Mouse (Mus musculus) left cerebral cortex, postnatal 36 days (tissue): ENCODE measurements around the gene Tom1l2. TPM values are rescaled to one million over a fixed set of nuclear protein-coding genes. Genes with fewer than 3 reads are reported as not detected.

ENCODE experiments used
- DNase-seq, 2 experiments: peaks; one replicate each; pipeline ENCODE4 v3.0.0; 2021 to 2022; ENCODE audit warnings: low spot score in 2 of 2, mixed read lengths in 1 of 2
- intact Hi-C: fragments of 180-260 bp; cut with DNase I; formaldehyde crosslinking; loops from one replicate; pipeline ENCODE4 v1.15.1; 2025
- total RNA-seq, 2 experiments: library from RNA; stranded (reverse); gene quantifications; 2 replicates each; pipeline ENCODE4 v1.2.3; 2021

Tom1l2 gene
- total RNA-seq, 2 experiments from 2014 or later, result 216 to 221 TPM

GRCm38 (mm10) chr11:60248596-60249404 is 103.9 kb downstream of the Tom1l2 start:
- no peak for DNase-seq

DNA sequence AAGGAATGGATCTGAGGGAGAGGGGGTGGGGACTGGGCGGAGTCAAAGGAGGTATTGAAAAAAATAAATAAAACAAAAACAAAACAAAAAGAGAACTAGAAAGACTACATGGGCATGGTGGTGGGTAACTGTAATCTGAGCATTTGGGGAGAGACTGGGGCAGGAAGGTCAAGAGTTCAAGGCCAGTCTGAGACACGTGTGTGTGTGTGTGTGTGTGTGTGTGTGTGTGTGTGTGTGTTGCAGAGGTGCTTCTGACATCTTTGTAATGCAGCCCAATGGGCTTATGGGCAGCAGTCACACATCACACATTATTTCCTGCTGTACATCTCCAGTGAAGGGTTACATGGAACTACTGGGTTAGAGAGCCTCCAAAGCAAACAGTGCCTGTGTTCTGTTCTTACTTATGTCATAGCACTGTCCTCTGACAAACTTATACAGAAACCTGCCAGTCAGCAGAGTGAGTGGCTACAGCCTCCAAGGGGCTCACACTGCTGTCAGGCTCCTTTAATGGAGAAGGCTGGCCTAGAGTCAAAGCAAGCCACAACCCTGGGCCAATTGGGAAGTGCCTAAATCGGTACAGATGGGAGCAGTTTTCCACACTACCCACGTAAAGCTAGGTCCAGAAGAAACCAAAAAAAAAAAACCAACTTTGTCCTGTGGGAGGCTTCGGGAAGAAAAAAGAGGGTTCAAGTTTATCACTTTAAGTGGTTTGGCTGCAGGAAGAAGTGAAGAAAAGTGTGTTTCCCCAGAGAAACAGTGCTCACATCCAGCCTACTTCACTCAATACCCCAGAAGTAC is 104.8 kb downstream of the Tom1l2 start:
- no peak for DNase-seq
- intact Hi-C loops, result no loop called here

More at GRCm38 (mm10) chr11:60248596-60249404, 103.9 kb downstream of the Tom1l2 start:
- intact Hi-C loops, result no loop called here

- no peak for DNase-seq
These were observed 106.6 kb downstream of the Tom1l2 start for GRCm38 (mm10) chr11:60246077-60246476.

GRCm38 (mm10) chr11:60244503-60245143 is 108.1 kb downstream of the Tom1l2 start:
- intact Hi-C loops, result no loop called here
- DNase-seq, result no peak

More at GRCm38 (mm10) chr11:60246077-60246476, 106.6 kb downstream of the Tom1l2 start:
- intact Hi-C loops, result no loop called here

DNA sequence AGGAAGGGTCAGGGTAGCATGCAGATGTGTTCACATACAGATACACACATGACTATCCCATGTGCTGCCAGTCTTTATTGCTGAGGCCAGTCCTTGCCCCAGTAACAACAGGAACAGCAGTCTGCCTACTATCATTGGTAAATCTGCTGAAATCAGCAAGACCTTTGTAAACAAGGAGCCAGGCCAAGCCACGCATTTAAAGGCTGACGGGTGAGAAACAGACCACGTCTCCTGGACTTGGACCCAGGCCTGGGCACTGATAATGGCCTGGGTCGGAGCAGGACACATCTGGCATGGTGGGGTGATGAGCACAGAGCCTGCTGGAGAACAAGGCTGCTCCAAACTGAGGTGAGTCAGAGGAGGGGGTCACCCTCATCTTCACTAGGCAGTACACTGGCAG is 112.2 kb downstream of the Tom1l2 start:
- intact Hi-C loops, result no loop called here
- no peak for DNase-seq

DNA sequence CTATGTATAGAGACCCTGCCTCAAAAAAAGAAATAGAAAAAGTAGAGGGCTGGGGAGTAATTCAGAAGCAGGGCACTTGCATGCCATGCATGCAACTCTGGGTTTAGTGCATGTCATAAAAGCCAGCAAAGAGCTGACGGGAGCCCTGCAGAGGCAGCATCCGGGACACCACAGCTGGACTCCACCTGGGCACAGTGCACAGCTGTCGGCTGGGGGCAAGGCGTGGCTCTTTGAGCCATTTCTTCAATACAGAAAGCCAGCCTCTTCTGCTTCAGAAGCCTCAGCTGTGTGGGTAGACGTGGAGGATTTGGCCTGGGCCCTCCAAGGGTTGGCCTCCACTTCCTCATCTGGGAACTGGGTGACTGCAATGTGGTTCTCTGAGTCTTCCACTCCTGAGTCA is 117.4 kb downstream of the Tom1l2 start:
- DNase-seq, result no peak
- intact Hi-C loops, result no loop called here

DNA sequence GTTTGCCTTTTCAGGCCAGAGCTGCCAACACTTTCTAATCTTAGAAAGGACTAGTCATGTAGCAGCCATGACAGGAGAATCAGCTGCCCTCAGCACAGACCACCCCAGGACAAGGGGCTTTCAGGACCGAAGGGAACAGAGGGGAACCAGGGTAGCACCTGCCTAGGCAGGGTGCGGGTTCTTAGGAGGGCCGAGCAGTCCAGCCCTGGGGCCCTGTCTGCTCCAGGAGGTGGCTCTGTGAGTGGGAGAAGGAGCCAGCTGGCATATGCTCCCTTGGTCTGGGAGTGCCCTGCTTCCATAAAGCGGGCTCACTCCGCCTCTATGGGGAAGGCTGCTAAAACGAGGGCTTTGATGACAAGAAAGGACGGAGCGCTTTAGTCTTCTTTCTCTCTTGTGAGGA is 119.5 kb downstream of the Tom1l2 start:
- DNase-seq, result no peak
- intact Hi-C loops, result no loop called here

- intact Hi-C loops, result no loop called here
These were observed 120.2 kb downstream of the Tom1l2 start for GRCm38 (mm10) chr11:60232441-60233058.

DNA sequence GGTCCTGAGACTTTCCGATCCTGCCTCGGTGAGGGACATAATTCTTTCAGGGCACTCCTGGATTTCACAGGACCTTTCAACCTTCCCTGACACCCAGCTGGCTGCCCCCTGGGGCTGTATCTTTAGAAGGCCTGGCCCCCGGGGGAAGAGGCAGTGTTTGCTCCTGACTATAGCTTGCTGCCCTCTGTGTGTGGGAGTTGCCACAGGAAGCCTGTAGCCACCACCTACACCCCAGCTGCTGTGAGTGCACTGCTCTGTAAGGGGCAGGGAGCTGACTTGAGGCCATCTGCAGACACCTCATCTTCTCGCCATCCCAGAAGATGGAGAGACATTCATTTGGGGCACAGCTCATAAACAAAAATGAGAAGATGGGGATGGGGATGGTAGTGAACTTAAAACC is 120.8 kb downstream of the Tom1l2 start:
- intact Hi-C loops, result no loop called here
- no peak for DNase-seq

More at GRCm38 (mm10) chr11:60232441-60233058, 120.2 kb downstream of the Tom1l2 start:
- no peak for DNase-seq

DNA sequence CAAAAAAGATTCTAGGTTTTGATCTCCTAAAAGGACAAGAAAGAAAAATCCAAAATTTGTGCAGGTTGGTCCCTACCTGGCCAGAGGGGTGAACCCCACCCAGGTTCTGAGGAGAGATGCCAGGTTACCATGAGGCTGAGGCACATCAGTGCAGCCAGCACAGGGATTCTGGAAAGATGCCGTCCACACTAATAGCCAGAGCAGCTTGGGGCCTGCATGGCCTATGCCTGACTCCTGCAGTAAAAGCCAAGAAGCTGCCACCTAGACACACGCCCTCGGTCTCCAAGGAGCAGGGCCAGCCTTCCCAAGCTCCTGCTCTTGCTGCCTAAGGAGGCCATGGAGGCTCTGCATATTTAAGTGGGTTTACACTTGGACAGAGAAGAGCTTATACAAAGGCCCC is 121.4 kb downstream of the Tom1l2 start:
- intact Hi-C loops, result no loop called here

GRCm38 (mm10) chr11:60230512-60230911 is 122.2 kb downstream of the Tom1l2 start:
- intact Hi-C loops, result no loop called here
- no peak for DNase-seq

More for the DNA sequence above, 121.4 kb downstream of the Tom1l2 start:
- no peak for DNase-seq

- DNase-seq, result no peak
- intact Hi-C loops, result no loop called here
These were observed 122.9 kb downstream of the Tom1l2 start for GRCm38 (mm10) chr11:60229821-60230220.

DNA sequence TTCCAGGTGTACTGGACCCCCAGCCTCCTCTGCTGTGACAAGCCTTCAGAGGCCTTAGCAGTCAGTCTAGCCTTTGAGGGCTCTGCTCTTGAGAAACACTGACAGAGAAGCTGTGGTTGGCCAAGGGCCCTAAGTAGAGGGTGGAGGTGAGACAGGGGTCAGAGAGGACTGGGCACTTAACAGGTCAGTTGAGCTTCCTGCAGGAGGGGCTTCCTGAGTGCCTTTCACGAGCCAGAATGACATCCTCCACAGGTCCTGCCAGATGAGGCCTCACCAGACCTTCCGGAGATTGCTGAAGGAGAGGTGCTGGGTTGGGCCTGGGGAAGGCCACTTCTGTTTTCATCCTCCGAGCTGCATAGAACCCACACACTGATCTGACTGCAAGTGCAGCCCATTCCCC is 124.2 kb downstream of the Tom1l2 start:
- no peak for DNase-seq
- intact Hi-C loops, result no loop called here

GRCm38 (mm10) chr11:60225874-60226273 is 126.8 kb downstream of the Tom1l2 start:
- intact Hi-C loops, result no loop called here
- DNase-seq, result no peak

- intact Hi-C loops, result no loop called here
- DNase-seq, result no peak
These were observed 128.0 kb downstream of the Tom1l2 start for GRCm38 (mm10) chr11:60224676-60225075.

GRCm38 (mm10) chr11:60222469-60223236 is 130.1 kb downstream of the Tom1l2 start, which contains the start of gene Srebf1:
Srebf1 (minus strand) TSS chr11:60222581.
- intact Hi-C loops, result no loop called here
- DNase-seq, result peak; percentile 70 to 74

DNA sequence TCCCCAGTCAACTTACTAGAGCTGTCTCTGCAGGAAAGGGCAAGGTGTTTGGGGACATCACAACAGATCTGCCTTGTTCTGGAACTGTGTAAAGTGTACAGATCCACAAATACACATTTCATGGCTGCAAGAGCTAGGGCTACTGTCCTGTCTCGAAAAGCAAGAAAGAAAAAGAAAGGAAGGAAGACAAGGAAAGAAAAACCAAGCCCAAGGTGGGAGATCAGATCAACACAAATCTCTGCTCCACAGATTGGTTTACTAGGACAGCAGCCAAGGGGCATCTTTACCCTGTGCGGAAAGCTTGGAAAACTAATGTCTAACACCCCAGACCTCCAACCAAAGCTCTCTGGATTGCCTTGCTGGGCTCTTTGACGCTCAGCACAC is 130.6 kb downstream of the Tom1l2 start:
- no peak for DNase-seq
- intact Hi-C loops, result no loop called here

DNA sequence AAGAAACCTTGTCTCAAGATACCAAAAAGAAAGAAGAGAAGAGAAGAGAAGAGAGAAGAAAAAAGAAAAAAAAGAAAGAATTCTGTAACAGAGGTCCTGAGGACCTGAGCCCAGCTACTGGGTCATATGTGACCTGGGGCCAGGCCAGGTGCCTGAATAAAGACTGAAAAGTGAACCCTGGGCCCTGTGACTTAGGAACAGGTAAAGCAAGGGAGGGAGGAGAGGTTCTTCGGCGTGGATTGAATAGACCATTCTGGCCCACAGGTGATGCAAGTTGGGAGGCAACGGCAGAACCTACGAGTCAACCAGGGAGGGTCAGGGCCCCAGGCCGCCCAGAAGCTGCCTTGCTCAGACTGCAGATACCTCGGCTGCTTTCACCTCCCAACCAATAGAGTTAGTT is 131.3 kb downstream of the Tom1l2 start:
- no peak for DNase-seq
- intact Hi-C loops, result no loop called here

DNA sequence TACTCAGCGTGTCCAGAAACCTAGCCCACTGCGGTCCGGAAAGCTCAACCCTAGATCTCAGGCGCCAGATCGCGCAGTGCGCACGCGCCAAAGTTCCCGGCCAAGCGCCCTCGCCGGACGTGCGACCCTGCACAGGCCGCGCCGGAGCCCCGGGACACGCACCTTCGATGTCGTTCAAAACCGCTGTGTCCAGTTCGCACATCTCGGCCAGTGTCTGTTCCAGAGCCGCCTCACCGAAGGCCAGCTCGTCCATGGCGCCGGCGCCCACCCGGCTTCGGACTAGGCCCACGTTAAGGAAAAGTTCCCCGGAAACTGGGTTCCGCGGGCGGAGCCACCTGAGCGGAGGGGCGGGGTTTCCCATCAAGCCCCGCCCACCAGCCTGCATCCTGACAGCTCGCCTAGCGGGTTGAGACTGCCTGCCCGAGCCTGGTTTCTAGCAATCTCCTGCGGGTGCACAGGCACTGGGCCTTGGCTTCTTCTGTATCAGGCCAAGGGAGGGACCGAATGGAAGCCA is 132.4 kb downstream of the Tom1l2 start:
- DNase-seq, result peak; percentile 89

More for the DNA sequence above, 132.4 kb downstream of the Tom1l2 start:
- intact Hi-C loops, result no loop called here
